Mouse (Mus musculus): ENCODE data around the gene Olfr239.
"Not testable (repeated sequence)": the region's sequence is repeated elsewhere in the genome, so short reads cannot be mapped to it uniquely, and the experiment has no call there.

DNA sequence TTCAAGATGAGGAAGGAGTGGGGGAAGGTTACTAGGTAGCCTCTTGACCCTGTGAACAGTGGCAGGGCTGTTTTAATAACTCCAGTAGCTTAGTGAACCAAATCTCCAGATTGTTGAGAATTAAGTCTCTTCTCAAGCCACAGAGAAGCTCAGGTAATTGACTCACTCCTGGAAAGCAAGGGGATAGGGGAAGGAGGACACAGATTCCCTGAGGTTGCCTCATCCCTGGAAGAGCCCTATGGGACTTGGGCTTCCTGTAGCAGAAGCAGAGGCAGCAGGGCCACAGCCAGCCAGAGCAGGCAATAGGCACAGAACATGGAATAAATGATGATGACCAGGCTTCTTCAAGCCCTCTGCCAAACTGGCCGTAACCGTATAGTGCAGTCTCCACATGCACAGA, at the start of gene Olfr239:
- not testable (repeated sequence) for TF ChIP-seq CTCF (conservative IDR thresholded peaks at IDR 0.05; ENCODE audit: low read length); NANOG (IDR thresholded peaks at IDR 0.05; ENCODE audit: borderline replicate concordance, low read length); POU5F1 (IDR thresholded peaks at IDR 0.05; ENCODE audit: borderline replicate concordance, low read length)

Measured in E14TG2a.4 (cell line).